Comparison of ENCODE assay signal across 19 mouse cellular contexts in genomic region chr12:41401923-41402322, GRCm38 (mm10).
DNase-seq lines count a peak whose midpoint lies in the region; ATAC-seq and TF ChIP-seq lines count a peak whose summit lies in the region.
"Had no signal": no experiment of that assay in that cellular context is flagged by ENCODE, and none has a peak within 500 bp of the region (broad histone marks: within the 10 kb centered on the region; RNA-seq: fewer than 3 reads in every experiment).

No protein-coding gene starts in this region.

- TF ChIP-seq CTCF in stomach, postnatal 0 days (IDR thresholded peaks at IDR 0.05; ENCODE audit: low read depth), result no peak

- no peaks in the 10 kb centered on the region for H3K4me1 ChIP-seq in stomach, postnatal 0 days (replicated peaks; ENCODE audit: control insufficient read depth, insufficient read depth)

- H3K9ac ChIP-seq in stomach, postnatal 0 days (ENCODE audit: low read length), result no peak overlapping the region

- no peak overlapping the region for H3K4me3 ChIP-seq in stomach, postnatal 0 days (ENCODE audit: low read depth, low read length)

- no peaks in the 10 kb centered on the region for H3K27me3 ChIP-seq in stomach, postnatal 0 days (ENCODE audit: control insufficient read depth, insufficient read depth, low read length)
- H3K27me3 ChIP-seq: CH12.LX, Patski had no signal

- 35% methylated on average over 3 of the region's 3 CpGs for WGBS in stomach, postnatal 0 days

- DNase-seq in urinary bladder, postnatal 14 days (ENCODE audit: low spot score), result peak; percentile 4
- no peak for DNase-seq in urinary bladder, adult 18-20 months (ENCODE audit: low spot score in 2 of 2)
- DNase-seq in stomach, postnatal 0 days (ENCODE audit: low spot score), result peak; percentile 63
- DNase-seq in ovary, postnatal 36 days (ENCODE audit: low spot score), result no peak
- DNase-seq: adrenal gland, adult 2 months; adrenal gland, adult 8-10 months; adrenal gland, postnatal 10 days; adrenal gland, postnatal 14 days; adrenal gland, postnatal 25 days; adrenal gland, postnatal 36 days; B cell, adult 2 months; cerebellum, adult 11 months; cerebellum, adult 11-12 months; cerebellum, adult 18-20 months had no signal

- H3K9me3 ChIP-seq in stomach, postnatal 0 days (ENCODE audit: control insufficient read depth, low read length), result no peaks in the 10 kb centered on the region

- ATAC-seq in stomach, postnatal 0 days (ENCODE audit: low FRiP score, low TSS enrichment), result peak; percentile 76
- ATAC-seq: activated CD4-positive, CD25-positive, alpha-beta regulatory T cell, adult 4 months; CD4-positive, CD25-positive, alpha-beta regulatory T cell, adult 4 months had no signal

- no peak for TF ChIP-seq EP300 in stomach, postnatal 0 days (optimal IDR thresholded peaks at IDR 0.05)

- no peak overlapping the region for H3K4me2 ChIP-seq in stomach, postnatal 0 days (replicated peaks; ENCODE audit: low read depth)

- no peak overlapping the region for H3K27ac ChIP-seq in stomach, postnatal 0 days (replicated peaks)

- no peaks in the 10 kb centered on the region for H3K36me3 ChIP-seq in stomach, postnatal 0 days (ENCODE audit: control insufficient read depth, insufficient read depth, low read length)
- H3K36me3 ChIP-seq: G1E had no signal

Comparison
In these comparisons a context has a peak if more than half of its experiments do, and no peak if none do; other contexts are left out.
1. DNase-seq: peak in urinary bladder, postnatal 14 days (single experiment) and stomach, postnatal 0 days (single experiment); none in urinary bladder, adult 18-20 months (0 of 2) and ovary, postnatal 36 days (single experiment).